Mouse (Mus musculus) limb, embryonic 11.5 days (tissue): ENCODE data around the gene Marveld1. TPM values are rescaled to one million over a fixed set of nuclear protein-coding genes. Genes with fewer than 3 reads are reported as not detected.

Experiments
- ATAC-seq: fragments of 200-750 bp; cut with Nextera tagmentation; 2 replicates; pipeline ENCODE4 v1.8.0; 2017; ENCODE audit warnings: low read depth; ENCODE audit not compliant: insufficient number of reproducible peaks, low FRiP score, low TSS enrichment
- DNase-seq: peaks from one replicate; pipeline ENCODE4 v3.0.0-alpha.2; 2015; ENCODE audit warnings: low spot score
- H3K27ac ChIP-seq: fragments of 300-500 bp; sonication (generic); replicated peaks from 2 replicates; pipeline ENCODE4 v1.5.1; 2014; ENCODE audit warnings: low read depth, mild to moderate bottlenecking, low read length
- H3K27me3 ChIP-seq: fragments of 300-500 bp; sonication (generic); 2 replicates; pipeline ENCODE4 v1.6.1; 2014; ENCODE audit warnings: mild to moderate bottlenecking, low read length, mixed read lengths; ENCODE audit not compliant: control insufficient read depth, insufficient read depth
- H3K36me3 ChIP-seq: fragments of 300-500 bp; sonication (generic); 2 replicates; pipeline ENCODE4 v1.6.1; 2014; ENCODE audit warnings: mild to moderate bottlenecking, low read length, moderate library complexity, mixed read lengths; ENCODE audit not compliant: control insufficient read depth, insufficient read depth
- H3K4me1 ChIP-seq: fragments of 300-500 bp; sonication (generic); 2 replicates; pipeline ENCODE4 v1.6.1; 2014; ENCODE audit warnings: low read length, mixed read lengths; ENCODE audit not compliant: control insufficient read depth, insufficient read depth
- H3K4me2 ChIP-seq: fragments of 300-500 bp; sonication (generic); 2 replicates; pipeline ENCODE4 v1.6.1; 2014; ENCODE audit warnings: low read depth, mild to moderate bottlenecking, moderate library complexity; ENCODE audit not compliant: severe bottlenecking
- H3K4me3 ChIP-seq: fragments of 300-500 bp; sonication (generic); 2 replicates; pipeline ENCODE4 v1.5.1; 2014; ENCODE audit warnings: low read depth, low read length
- H3K9ac ChIP-seq: fragments of 300-500 bp; sonication (generic); 2 replicates; pipeline ENCODE4 v1.6.1; 2014; ENCODE audit warnings: mild to moderate bottlenecking, low read length
- H3K9me3 ChIP-seq: fragments of 300-500 bp; sonication (generic); 2 replicates; pipeline ENCODE4 v1.6.1; 2016; ENCODE audit warnings: low read length; ENCODE audit not compliant: control insufficient read depth
- WGBS: fragments of 180-500 bp; shearing (Covaris S2); extraction: QIAGEN DNeasy Blood & Tissue Kit; methylation state at CpG from one replicate; pipeline ENCODE4 v1.1.7; 2014; 5-methylcytosine and 5-hydroxymethylcytosine counted together
- polyA plus RNA-seq: library from polyadenylated mRNA; unstranded; fragments of >200 nt; fragmentation: Nextera tagmentation; extraction: Ambion mirVana; gene quantifications from 2 replicates; pipeline ENCODE4 v1.2.1, GENCODE M21; 2014

Gene Marveld1
- polyA plus RNA-seq, 1 experiment from 2014 or later = 12.3 TPM

DNA sequence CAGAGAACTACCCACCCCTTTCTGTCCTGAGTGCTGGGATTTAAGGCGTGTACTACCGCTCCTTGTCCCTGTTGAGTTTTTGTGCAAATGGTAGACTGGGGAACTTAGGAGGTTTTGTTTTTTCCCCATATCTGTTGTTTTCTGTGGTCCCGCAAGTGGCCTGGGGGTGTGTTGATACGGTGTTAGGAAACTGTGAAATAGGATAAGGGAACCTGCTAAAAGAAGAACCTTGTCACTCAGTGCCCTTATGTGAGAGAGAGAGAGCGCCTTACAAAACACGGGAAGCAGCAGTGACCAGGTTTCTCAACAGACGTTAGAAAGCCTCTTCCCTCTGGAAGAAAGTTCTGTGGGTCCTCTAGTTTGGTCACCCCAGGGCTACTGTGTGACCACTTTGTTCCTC lies 29.6 kb downstream of the Marveld1 start:
- H3K9ac ChIP-seq = no peak overlapping the region
- H3K36me3 ChIP-seq = peaks cover 3% of the 10 kb centered on the region; the same call in 1 of the 2 replicates
- ATAC-seq (no peak), DNase-seq (no peak)
- H3K27ac ChIP-seq = no peak overlapping the region
- no peak overlapping the region for H3K4me3 ChIP-seq
- 88% methylated on average over 7 of the region's 7 CpGs for WGBS
- H3K27me3 ChIP-seq = no peaks in the 10 kb centered on the region
- no peak overlapping the region for H3K4me2 ChIP-seq
- H3K4me1 ChIP-seq = no peaks in the 10 kb centered on the region
- no peaks in the 10 kb centered on the region for H3K9me3 ChIP-seq

DNA sequence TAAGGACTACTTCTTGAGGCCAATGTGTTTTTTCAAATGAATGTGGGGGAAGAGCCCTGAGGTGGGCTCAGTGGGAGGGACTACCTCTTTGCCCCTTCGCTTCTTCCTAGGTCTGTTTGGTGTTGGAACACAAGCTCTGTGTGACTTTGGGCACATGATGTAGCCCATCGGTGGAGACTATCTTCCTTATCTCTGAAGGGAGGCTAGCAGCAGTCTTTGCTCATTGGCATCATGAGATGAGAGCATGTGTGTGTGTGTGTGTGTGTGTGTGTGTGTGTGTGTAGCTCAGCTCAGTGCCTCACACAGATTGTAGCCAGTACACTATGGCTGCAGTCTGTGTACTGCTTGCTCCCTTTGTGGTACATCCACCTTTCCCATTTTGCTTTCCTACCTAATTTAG lies 30.3 kb downstream of the Marveld1 start:
- no peak overlapping the region for H3K27ac ChIP-seq
- H3K4me1 ChIP-seq = no peaks in the 10 kb centered on the region
- no peak overlapping the region for H3K4me3 ChIP-seq
- H3K27me3 ChIP-seq = no peaks in the 10 kb centered on the region
- no peaks in the 10 kb centered on the region for H3K9me3 ChIP-seq
- peaks cover 3% of the 10 kb centered on the region; the same call in 1 of the 2 replicates for H3K36me3 ChIP-seq
- no peak for ATAC-seq
- no peak overlapping the region for H3K9ac ChIP-seq
- no peak overlapping the region for H3K4me2 ChIP-seq
- no peak for DNase-seq
- WGBS = 92% methylated on average over 2 of the region's 2 CpGs

DNA sequence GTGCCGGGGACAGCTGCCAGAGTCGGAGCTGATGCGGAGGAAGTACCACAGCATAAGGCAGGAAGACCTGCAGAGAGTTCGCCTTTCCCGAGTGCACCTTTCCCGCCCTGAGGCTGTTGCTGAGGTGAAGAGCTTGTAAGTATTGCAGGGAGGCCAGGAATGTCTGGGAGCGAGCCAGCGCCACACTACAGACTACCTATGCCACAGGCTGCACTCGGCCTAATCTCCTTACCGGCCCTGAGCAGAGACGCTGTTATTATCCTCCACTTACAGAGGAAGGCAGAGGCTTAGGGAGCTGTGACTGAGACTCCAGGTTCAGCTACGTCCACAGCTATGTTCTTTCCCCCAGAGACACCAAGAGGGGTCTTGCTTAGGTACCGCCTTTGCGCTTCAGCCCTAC lies 32.2 kb downstream of the Marveld1 start:
- 89% methylated on average over 14 of the region's 14 CpGs for WGBS
- Histone ChIP-seq H3K9me3 (no peaks in the 10 kb centered on the region), H3K4me2 (no peak overlapping the region), H3K27me3 (no peaks in the 10 kb centered on the region), H3K36me3 (peaks cover 3% of the 10 kb centered on the region; the same call in 1 of the 2 replicates), H3K4me1 (no peaks in the 10 kb centered on the region), H3K27ac (no peak overlapping the region), H3K4me3 (no peak overlapping the region), H3K9ac (no peak overlapping the region)
- ATAC-seq (no peak), DNase-seq (no peak)

DNA sequence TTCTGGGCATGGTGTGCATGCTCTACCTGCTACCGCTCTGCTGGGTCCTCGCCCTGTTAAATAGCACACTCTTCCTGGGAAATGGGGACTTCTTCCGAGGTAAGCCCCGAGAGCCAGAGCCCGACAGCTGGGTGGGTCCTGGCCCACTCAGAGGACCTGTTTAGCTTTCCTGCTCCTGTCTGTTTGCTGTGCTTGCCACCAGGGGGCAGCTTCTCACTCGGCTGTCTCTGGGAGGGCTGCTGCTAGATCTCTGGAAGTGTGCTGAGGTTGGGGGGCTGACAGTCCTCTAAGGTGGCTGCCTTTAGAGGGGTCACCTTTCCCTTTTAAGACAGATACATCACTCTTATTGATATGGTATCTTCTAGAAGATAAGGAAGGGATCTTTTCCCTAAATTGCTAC lies 35.5 kb downstream of the Marveld1 start:
- Histone ChIP-seq H3K9ac (no peak overlapping the region), H3K36me3 (peaks cover 8% of the 10 kb centered on the region; the same call in 1 of the 2 replicates), H3K9me3 (no peaks in the 10 kb centered on the region), H3K4me3 (no peak overlapping the region), H3K4me2 (no peak overlapping the region), H3K27me3 (no peaks in the 10 kb centered on the region), H3K4me1 (no peaks in the 10 kb centered on the region), H3K27ac (no peak overlapping the region)
- peak; percentile 43 for DNase-seq
- WGBS = 61% methylated on average over 6 of the region's 6 CpGs
- no peak for ATAC-seq

DNA sequence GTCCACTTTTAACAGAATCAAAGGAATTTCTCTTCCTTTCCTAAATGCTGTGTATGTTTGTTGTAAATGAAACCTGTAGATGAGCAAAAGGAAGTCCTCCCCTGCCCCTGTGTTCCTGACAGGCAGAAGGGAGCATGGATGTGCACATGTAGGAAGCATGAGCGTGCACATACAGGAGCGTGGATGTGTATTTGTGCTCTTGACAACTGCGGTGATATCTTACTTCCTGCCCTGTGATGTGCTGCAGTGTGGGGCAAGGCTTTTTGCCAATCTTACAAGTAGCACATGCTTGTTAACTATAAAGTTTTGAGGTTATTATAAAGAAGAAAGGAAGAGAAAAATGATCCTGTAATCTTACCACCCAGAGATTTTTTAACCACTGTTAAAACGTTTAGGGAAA lies 42.5 kb downstream of the Marveld1 start:
- H3K27me3 ChIP-seq = no peaks in the 10 kb centered on the region
- DNase-seq (no peak), ATAC-seq (no peak)
- H3K4me2 ChIP-seq = no peak overlapping the region
- H3K4me3 ChIP-seq = no peak overlapping the region
- no peaks in the 10 kb centered on the region for H3K4me1 ChIP-seq
- no peaks in the 10 kb centered on the region for H3K9me3 ChIP-seq
- 88% methylated on average over 4 of the region's 4 CpGs for WGBS
- no peak overlapping the region for H3K27ac ChIP-seq
- peaks cover 7% of the 10 kb centered on the region; the same call in 1 of the 2 replicates for H3K36me3 ChIP-seq
- no peak overlapping the region for H3K9ac ChIP-seq

DNA sequence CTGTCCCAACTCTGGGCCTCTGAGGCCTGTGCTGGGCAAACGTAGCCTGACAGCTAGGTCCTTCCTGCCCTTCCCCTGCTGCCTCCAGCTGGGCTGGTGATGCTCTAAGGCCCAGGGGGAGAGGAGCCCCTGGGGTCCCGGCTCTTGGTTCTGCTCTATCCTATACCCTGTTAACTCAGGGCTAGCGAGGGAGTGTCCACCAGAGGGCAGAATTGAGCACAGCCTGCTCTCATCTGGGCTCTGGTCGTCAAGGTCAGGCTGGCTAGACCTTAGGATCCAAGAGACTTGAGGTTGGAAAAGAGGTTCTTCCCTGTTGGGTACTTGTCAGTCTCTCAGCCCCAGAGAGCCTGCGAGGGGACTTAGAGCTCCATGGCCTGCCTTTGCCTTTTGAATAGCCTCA lies 43.3 kb downstream of the Marveld1 start:
- 19% methylated on average over 5 of the region's 5 CpGs for WGBS
- no peak overlapping the region for H3K4me3 ChIP-seq
- H3K4me1 ChIP-seq = no peaks in the 10 kb centered on the region
- no peaks in the 10 kb centered on the region for H3K27me3 ChIP-seq
- no peak overlapping the region for H3K4me2 ChIP-seq
- H3K36me3 ChIP-seq = peaks cover 4% of the 10 kb centered on the region; the same call in 1 of the 2 replicates
- no peaks in the 10 kb centered on the region for H3K9me3 ChIP-seq
- peak; percentile 82 for DNase-seq
- no peak overlapping the region for H3K9ac ChIP-seq
- H3K27ac ChIP-seq = no peak overlapping the region
- no peak for ATAC-seq

DNA sequence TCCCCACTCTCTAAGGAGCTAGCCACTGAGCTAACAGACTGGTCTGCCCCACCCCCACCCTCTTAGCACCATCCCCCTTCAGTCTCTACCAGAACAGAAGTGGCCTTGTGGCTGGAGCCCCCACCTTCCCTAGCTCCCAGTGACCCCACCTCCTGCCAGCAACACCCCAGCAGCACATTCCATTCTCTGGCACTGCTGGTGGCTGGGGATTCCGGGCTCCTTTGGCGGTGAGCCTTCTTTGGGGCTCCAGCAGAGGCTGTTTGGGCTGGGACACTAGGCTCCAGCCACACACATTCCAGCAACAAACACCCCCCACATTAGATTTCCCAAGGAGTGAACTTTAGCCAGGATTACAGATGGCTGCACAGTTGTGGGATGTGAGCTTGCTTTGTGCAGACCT lies 46.1 kb downstream of the Marveld1 start:
- no peak overlapping the region for H3K27ac ChIP-seq
- no peak overlapping the region for H3K9ac ChIP-seq
- H3K36me3 ChIP-seq = peaks cover 2% of the 10 kb centered on the region; the same call in 1 of the 2 replicates
- no peaks in the 10 kb centered on the region for H3K9me3 ChIP-seq
- 75% methylated on average over 2 of the region's 2 CpGs for WGBS
- H3K4me1 ChIP-seq = no peaks in the 10 kb centered on the region
- H3K4me3 ChIP-seq = no peak overlapping the region
- peaks cover 3% of the 10 kb centered on the region; the same call in 1 of the 2 replicates for H3K27me3 ChIP-seq
- ATAC-seq (no peak), DNase-seq (no peak)
- H3K4me2 ChIP-seq = no peak overlapping the region

DNA sequence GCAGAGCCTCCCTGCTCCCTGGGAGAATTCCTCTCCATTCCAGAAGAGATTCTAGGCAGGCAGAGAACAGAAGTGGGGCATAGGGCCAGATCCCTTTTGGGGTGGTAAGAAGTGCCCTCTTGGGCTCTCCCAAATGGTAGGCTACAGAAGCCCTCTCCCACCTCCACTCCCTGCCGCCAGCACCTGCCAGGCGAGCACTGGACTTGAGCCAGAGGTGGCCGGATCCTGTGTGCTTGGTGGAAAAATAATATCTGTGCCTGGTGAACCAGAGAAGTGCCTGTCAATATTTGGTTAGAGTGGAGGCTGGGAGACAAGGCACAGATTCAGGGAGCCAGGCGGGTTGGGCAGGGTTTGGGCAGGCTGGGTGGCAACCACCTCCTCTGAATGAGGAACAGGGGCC lies 49.2 kb downstream of the Marveld1 start:
- ATAC-seq = no peak

DNA sequence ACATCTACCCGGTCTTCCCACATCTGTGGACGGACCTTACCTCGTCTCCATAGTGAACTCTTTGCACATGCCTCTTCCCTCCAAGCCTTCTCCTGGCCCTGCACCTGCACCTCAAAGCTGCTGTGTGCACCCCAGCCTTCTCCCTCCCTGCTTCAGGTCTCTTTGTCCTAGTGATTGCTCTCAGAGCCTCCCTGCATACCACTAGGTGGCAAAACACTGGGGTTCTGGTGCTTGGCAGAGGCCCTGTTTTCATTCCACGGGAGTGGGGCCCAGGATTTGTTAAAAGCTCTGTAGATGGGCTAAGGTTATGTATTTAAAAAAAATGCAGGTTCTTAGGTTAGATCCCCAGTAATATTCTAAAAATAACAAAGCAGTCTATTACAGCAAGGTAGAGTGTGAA lies 49.9 kb downstream of the Marveld1 start:
- H3K9ac ChIP-seq = no peak overlapping the region
- DNase-seq (no peak), ATAC-seq (no peak)
- H3K4me3 ChIP-seq = no peak overlapping the region
- no peaks in the 10 kb centered on the region for H3K9me3 ChIP-seq
- peaks cover 5% of the 10 kb centered on the region; the same call in 1 of the 2 replicates for H3K4me1 ChIP-seq
- H3K4me2 ChIP-seq = no peak overlapping the region
- 73% methylated on average over 4 of the region's 4 CpGs for WGBS
- H3K27ac ChIP-seq = no peak overlapping the region
- peaks cover 40% of the 10 kb centered on the region for H3K27me3 ChIP-seq
- H3K36me3 ChIP-seq = no peaks in the 10 kb centered on the region

More for the DNA sequence above, 49.2 kb downstream of the Marveld1 start:
- H3K4me3 ChIP-seq = no peak overlapping the region
- H3K36me3 ChIP-seq = no peaks in the 10 kb centered on the region
- DNase-seq = no peak
- 83% methylated on average over 4 of the region's 4 CpGs for WGBS
- no peak overlapping the region for H3K4me2 ChIP-seq
- peaks cover 33% of the 10 kb centered on the region for H3K27me3 ChIP-seq
- H3K9me3 ChIP-seq = no peaks in the 10 kb centered on the region
- no peak overlapping the region for H3K9ac ChIP-seq
- no peak overlapping the region for H3K27ac ChIP-seq
- H3K4me1 ChIP-seq = no peaks in the 10 kb centered on the region
